Mouse (Mus musculus) spleen, adult 2 months (tissue): Measurements from ENCODE around the gene Ankrd60.

Experiments used
- CTCF ChIP-seq: fragments of 200-500 bp; IDR thresholded peaks from 2 replicates; pipeline ENCODE4 v1.5.1; 2011; ENCODE audit warnings: mild to moderate bottlenecking, inconsistent platforms; ENCODE audit not compliant: insufficient read depth, insufficient read length, insufficient replicate concordance; ENCODE audit errors: extremely low read depth
- POLR2A ChIP-seq: fragments of 200-500 bp; IDR thresholded peaks from 2 replicates; pipeline ENCODE4 v1.6.1; 2011; ENCODE audit warnings: low read depth, low read length, inconsistent platforms

GRCm38 (mm10) chr2:173585387-173586117, 7.4 kb upstream of the Ankrd60 start:
- no peak for TF ChIP-seq CTCF
- TF ChIP-seq POLR2A, result no peak
